Mouse (Mus musculus): ENCODE data around the gene Fam107a. TPM values are rescaled to one million over a fixed set of nuclear protein-coding genes. Genes with fewer than 3 reads are reported as not detected.

The Fam107a gene
- polyA plus RNA-seq (2012; fragmentation: generic; extraction: Trizol) = not detected
- long read RNA-seq, experiment 1 = 0 reads
- long read RNA-seq, experiment 2 = 0 reads

GRCm38 (mm10) chr14:8317194-8318097 lies at the start of gene Fam107a:
Gene Fam107a, minus strand, starts transcription at chr14:8318023.
- Histone ChIP-seq H3K79me2 (ENCODE audit: control insufficient read depth, insufficient read depth) (no peaks in the 10 kb centered on the region), H3K79me3 (ENCODE audit: low read depth) (no peaks in the 10 kb centered on the region), H3K36me3 (ENCODE audit: control insufficient read depth, insufficient read depth) (no peaks in the 10 kb centered on the region), H3K27me3 (ENCODE audit: control insufficient read depth, insufficient read depth, insufficient read length) (peaks cover 8% of the 10 kb centered on the region), H3K4me3 (ENCODE audit: insufficient read depth, poor library complexity, severe bottlenecking) (no peak within 1 kb of the TSS), H3ac (ENCODE audit: control insufficient read depth, insufficient read length, low read depth) (no peak within 1 kb of the TSS)
- TF ChIP-seq USF1 (IDR thresholded peaks at IDR 0.05; ENCODE audit: low read depth) (no peak), MAX (IDR thresholded peaks at IDR 0.05) (no peak), MYOG (IDR thresholded peaks at IDR 0.05; ENCODE audit: control insufficient read depth, extremely low read depth, insufficient read length) (no peak), FOSL1 (IDR thresholded peaks at IDR 0.05; ENCODE audit: insufficient read depth, low read length, poor library complexity, severe bottlenecking) (no peak), MYOD1 (IDR thresholded peaks at IDR 0.05; ENCODE audit: control insufficient read depth, insufficient read length, low read depth) (no peak), CTCF (IDR thresholded peaks at IDR 0.05; ENCODE audit: control insufficient read depth, insufficient read depth, insufficient read length) (no peak), CEBPB (IDR thresholded peaks at IDR 0.05; ENCODE audit: low read depth) (no peak)

GRCm38 (mm10) chr14:8367121-8367520 lies 49.3 kb upstream of the Fam107a start:
- TF ChIP-seq USF1 (IDR thresholded peaks at IDR 0.05; ENCODE audit: low read depth) (no peak), CEBPB (IDR thresholded peaks at IDR 0.05; ENCODE audit: low read depth) (no peak), FOSL1 (IDR thresholded peaks at IDR 0.05; ENCODE audit: insufficient read depth, low read length, poor library complexity, severe bottlenecking) (no peak), MYOD1 (IDR thresholded peaks at IDR 0.05; ENCODE audit: control insufficient read depth, insufficient read length, low read depth) (no peak), CTCF (IDR thresholded peaks at IDR 0.05; ENCODE audit: control insufficient read depth, insufficient read depth, insufficient read length) (no peak), MAX (IDR thresholded peaks at IDR 0.05) (no peak), MYOG (IDR thresholded peaks at IDR 0.05; ENCODE audit: control insufficient read depth, extremely low read depth, insufficient read length) (no peak)
- no peaks in the 10 kb centered on the region for H3K79me2 ChIP-seq (ENCODE audit: control insufficient read depth, insufficient read depth)
- H3ac ChIP-seq (ENCODE audit: control insufficient read depth, insufficient read length, low read depth) = no peak overlapping the region
- H3K79me3 ChIP-seq (ENCODE audit: low read depth) = no peaks in the 10 kb centered on the region
- H3K36me3 ChIP-seq (ENCODE audit: control insufficient read depth, insufficient read depth) = no peaks in the 10 kb centered on the region
- H3K27me3 ChIP-seq (ENCODE audit: control insufficient read depth, insufficient read depth, insufficient read length) = no peaks in the 10 kb centered on the region
- no peak overlapping the region for H3K4me3 ChIP-seq (ENCODE audit: insufficient read depth, poor library complexity, severe bottlenecking)

GRCm38 (mm10) chr14:8365833-8366232 lies 48.0 kb upstream of the Fam107a start:
- no peaks in the 10 kb centered on the region for H3K79me2 ChIP-seq (ENCODE audit: control insufficient read depth, insufficient read depth)
- H3K79me3 ChIP-seq (ENCODE audit: low read depth) = no peaks in the 10 kb centered on the region
- H3K27me3 ChIP-seq (ENCODE audit: control insufficient read depth, insufficient read depth, insufficient read length) = no peaks in the 10 kb centered on the region
- H3ac ChIP-seq (ENCODE audit: control insufficient read depth, insufficient read length, low read depth) = no peak overlapping the region
- H3K36me3 ChIP-seq (ENCODE audit: control insufficient read depth, insufficient read depth) = no peaks in the 10 kb centered on the region
- no peak for TF ChIP-seq MYOG (IDR thresholded peaks at IDR 0.05; ENCODE audit: control insufficient read depth, extremely low read depth, insufficient read length)
- no peak for TF ChIP-seq MAX (IDR thresholded peaks at IDR 0.05)
- no peak for TF ChIP-seq CTCF (IDR thresholded peaks at IDR 0.05; ENCODE audit: control insufficient read depth, insufficient read depth, insufficient read length)
- no peak for TF ChIP-seq USF1 (IDR thresholded peaks at IDR 0.05; ENCODE audit: low read depth)
- TF ChIP-seq CEBPB (IDR thresholded peaks at IDR 0.05; ENCODE audit: low read depth) = no peak
- no peak for TF ChIP-seq MYOD1 (IDR thresholded peaks at IDR 0.05; ENCODE audit: control insufficient read depth, insufficient read length, low read depth)
- TF ChIP-seq FOSL1 (IDR thresholded peaks at IDR 0.05; ENCODE audit: insufficient read depth, low read length, poor library complexity, severe bottlenecking) = no peak
- no peak overlapping the region for H3K4me3 ChIP-seq (ENCODE audit: insufficient read depth, poor library complexity, severe bottlenecking)

- no peaks in the 10 kb centered on the region for H3K36me3 ChIP-seq (ENCODE audit: control insufficient read depth, insufficient read depth)
- H3K79me3 ChIP-seq (ENCODE audit: low read depth) = no peaks in the 10 kb centered on the region
- H3K27me3 ChIP-seq (ENCODE audit: control insufficient read depth, insufficient read depth, insufficient read length) = no peaks in the 10 kb centered on the region
- H3ac ChIP-seq (ENCODE audit: control insufficient read depth, insufficient read length, low read depth) = peak overlapping the region; percentile 8
- no peak for TF ChIP-seq CTCF (IDR thresholded peaks at IDR 0.05; ENCODE audit: control insufficient read depth, insufficient read depth, insufficient read length)
- peak; percentile 55 for TF ChIP-seq FOSL1 (IDR thresholded peaks at IDR 0.05; ENCODE audit: insufficient read depth, low read length, poor library complexity, severe bottlenecking)
- no peak for TF ChIP-seq USF1 (IDR thresholded peaks at IDR 0.05; ENCODE audit: low read depth)
- TF ChIP-seq MYOD1 (IDR thresholded peaks at IDR 0.05; ENCODE audit: control insufficient read depth, insufficient read length, low read depth) = no peak
- no peak for TF ChIP-seq MYOG (IDR thresholded peaks at IDR 0.05; ENCODE audit: control insufficient read depth, extremely low read depth, insufficient read length)
- TF ChIP-seq MAX (IDR thresholded peaks at IDR 0.05) = peak; percentile 93
- TF ChIP-seq CEBPB (IDR thresholded peaks at IDR 0.05; ENCODE audit: low read depth) = no peak
- H3K79me2 ChIP-seq (ENCODE audit: control insufficient read depth, insufficient read depth) = no peaks in the 10 kb centered on the region
- H3K4me3 ChIP-seq (ENCODE audit: insufficient read depth, poor library complexity, severe bottlenecking) = no peak overlapping the region
These were observed 39.0 kb upstream of the Fam107a start for GRCm38 (mm10) chr14:8356836-8357235.

- H3K4me3 ChIP-seq (ENCODE audit: insufficient read depth, poor library complexity, severe bottlenecking) = no peak overlapping the region
- no peaks in the 10 kb centered on the region for H3K27me3 ChIP-seq (ENCODE audit: control insufficient read depth, insufficient read depth, insufficient read length)
- H3ac ChIP-seq (ENCODE audit: control insufficient read depth, insufficient read length, low read depth) = no peak overlapping the region
- no peaks in the 10 kb centered on the region for H3K79me2 ChIP-seq (ENCODE audit: control insufficient read depth, insufficient read depth)
- no peaks in the 10 kb centered on the region for H3K79me3 ChIP-seq (ENCODE audit: low read depth)
- H3K36me3 ChIP-seq (ENCODE audit: control insufficient read depth, insufficient read depth) = no peaks in the 10 kb centered on the region
- TF ChIP-seq USF1 (IDR thresholded peaks at IDR 0.05; ENCODE audit: low read depth) (no peak), CTCF (IDR thresholded peaks at IDR 0.05; ENCODE audit: control insufficient read depth, insufficient read depth, insufficient read length) (peak; percentile 87), MYOG (IDR thresholded peaks at IDR 0.05; ENCODE audit: control insufficient read depth, extremely low read depth, insufficient read length) (no peak)
These were observed 38.2 kb upstream of the Fam107a start for GRCm38 (mm10) chr14:8355999-8356501.
